Mouse (Mus musculus): ENCODE measurements around the gene Gm20532.

DNA sequence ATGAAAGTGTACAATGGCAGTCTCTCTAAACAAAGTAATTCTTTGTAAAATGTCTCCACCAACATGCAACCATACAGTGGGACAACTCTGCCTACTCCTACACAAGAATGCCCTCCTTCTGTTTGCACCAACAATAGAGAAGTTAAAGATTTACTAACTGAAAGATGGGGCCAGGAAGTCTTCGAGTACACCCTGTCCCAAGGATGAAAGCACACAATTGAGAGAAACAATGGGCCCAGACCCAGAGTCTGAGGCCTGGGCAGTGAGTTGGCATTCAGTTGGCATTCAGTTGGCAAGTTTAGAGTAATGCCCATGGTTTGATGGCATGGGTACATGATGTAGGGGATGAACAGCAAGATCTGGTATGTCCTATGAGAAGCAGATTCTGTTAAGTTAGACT lies 68.2 kb downstream of the Gm20532 start:
- TF ChIP-seq EP300 (IDR thresholded peaks at IDR 0.05; ENCODE audit: low read depth) (no peak), CTCF (IDR thresholded peaks at IDR 0.05; ENCODE audit: low read depth) (no peak)
